Mouse (Mus musculus): ENCODE results near the gene Ap3d1. TPM values are rescaled to one million over a fixed set of nuclear protein-coding genes. Genes with fewer than 3 reads are reported as not detected.

Ap3d1 gene
- polyA plus RNA-seq, 1 experiment from 2014 or later, result 116 TPM

GRCm38 (mm10) chr10:80658194-80658840 is 83.7 kb downstream of the Ap3d1 start:
- Histone ChIP-seq H3K27ac (replicated peaks; ENCODE audit: low read depth, low read length) (no peak overlapping the region), H3K4me1 (ENCODE audit: control insufficient read depth, insufficient read depth, low read length) (peaks cover 20% of the 10 kb centered on the region), H3K4me2 (ENCODE audit: low read length) (no peak overlapping the region), H3K27me3 (ENCODE audit: control insufficient read depth, insufficient read depth, low read length) (no peaks in the 10 kb centered on the region), H3K36me3 (ENCODE audit: control insufficient read depth, insufficient read depth, low read length) (no peaks in the 10 kb centered on the region), H3K9ac (replicated peaks; ENCODE audit: low read length) (no peak overlapping the region), H3K9me3 (ENCODE audit: control insufficient read depth, low read length) (no peaks in the 10 kb centered on the region), H3K4me3 (replicated peaks; ENCODE audit: low read depth, low read length) (no peak overlapping the region)
- no peak for ATAC-seq (ENCODE audit: low FRiP score, low TSS enrichment)
- no peak for DNase-seq
- 91% methylated on average over 14 of the region's 14 CpGs for WGBS

Other genes with a start within 250 kb of the Ap3d1 start
- 2.2 and 2.4 TPM in 2 replicates for gene Onecut3, start 247.4 kb downstream of the Ap3d1 start, polyA plus RNA-seq (2014; fragmentation: Nextera tagmentation; extraction: Ambion mirVana)
- gene Atp8b3, start 203.1 kb downstream of the Ap3d1 start, polyA plus RNA-seq (2014; fragmentation: Nextera tagmentation; extraction: Ambion mirVana), result 0.76 and 0.78 TPM in 2 replicates
- 31.7 and 34.2 TPM in 2 replicates for gene Rexo1, start 180.7 kb downstream of the Ap3d1 start, polyA plus RNA-seq (2014; fragmentation: Nextera tagmentation; extraction: Ambion mirVana)
- gene Klf16, start 164.9 kb downstream of the Ap3d1 start, polyA plus RNA-seq (2014; fragmentation: Nextera tagmentation; extraction: Ambion mirVana), result 4.9 and 5.0 TPM in 2 replicates
- 128 and 151 TPM in 2 replicates for gene Abhd17a, start 151.9 kb downstream of the Ap3d1 start, polyA plus RNA-seq (2014; fragmentation: Nextera tagmentation; extraction: Ambion mirVana)
- gene Scamp4, start 139.4 kb downstream of the Ap3d1 start, polyA plus RNA-seq (2014; fragmentation: Nextera tagmentation; extraction: Ambion mirVana), result 62.1 and 67.6 TPM in 2 replicates
- gene Adat3, start 139.4 kb downstream of the Ap3d1 start, polyA plus RNA-seq (2014; fragmentation: Nextera tagmentation; extraction: Ambion mirVana), result 4.9 and 5.0 TPM in 2 replicates
- 2.5 and 2.6 TPM in 2 replicates for gene Gm49322, start 136.2 kb downstream of the Ap3d1 start, polyA plus RNA-seq (2014; fragmentation: Nextera tagmentation; extraction: Ambion mirVana)
- 74.1 and 98.5 TPM in 2 replicates for gene Csnk1g2, start 119.4 kb downstream of the Ap3d1 start, polyA plus RNA-seq (2014; fragmentation: Nextera tagmentation; extraction: Ambion mirVana)
- 80.1 and 88.8 TPM in 2 replicates for gene Btbd2, start 85.2 kb downstream of the Ap3d1 start, polyA plus RNA-seq (2014; fragmentation: Nextera tagmentation; extraction: Ambion mirVana)
- 46.7 and 54.2 TPM in 2 replicates for gene Mknk2, start 64.2 kb downstream of the Ap3d1 start, polyA plus RNA-seq (2014; fragmentation: Nextera tagmentation; extraction: Ambion mirVana)
- gene Mob3a, start 40.3 kb downstream of the Ap3d1 start, polyA plus RNA-seq (2014; fragmentation: Nextera tagmentation; extraction: Ambion mirVana), result 45.2 and 47.3 TPM in 2 replicates
- gene Izumo4, start 40.1 kb downstream of the Ap3d1 start, polyA plus RNA-seq (2014; fragmentation: Nextera tagmentation; extraction: Ambion mirVana), result 22.4 and 25.1 TPM in 2 replicates
- 23.4 and 27.9 TPM in 2 replicates for gene Dot1l, start 12.9 kb upstream of the Ap3d1 start, polyA plus RNA-seq (2014; fragmentation: Nextera tagmentation; extraction: Ambion mirVana)
- 57.2 and 75.1 TPM in 2 replicates for gene Sf3a2, start 55.9 kb upstream of the Ap3d1 start, polyA plus RNA-seq (2014; fragmentation: Nextera tagmentation; extraction: Ambion mirVana)
- gene Plekhj1, start 56.4 kb upstream of the Ap3d1 start, polyA plus RNA-seq (2014; fragmentation: Nextera tagmentation; extraction: Ambion mirVana), result 107 and 116 TPM in 2 replicates
- gene Amh, start 63.0 kb upstream of the Ap3d1 start, polyA plus RNA-seq (2014; fragmentation: Nextera tagmentation; extraction: Ambion mirVana), result 0.12 TPM in 1 of 2 replicates, not detected in the other
- gene Jsrp1, start 71.2 kb upstream of the Ap3d1 start, polyA plus RNA-seq (2014; fragmentation: Nextera tagmentation; extraction: Ambion mirVana), result 0.23 and 0.30 TPM in 2 replicates
- gene Oaz1, start 84.4 kb upstream of the Ap3d1 start, polyA plus RNA-seq (2014; fragmentation: Nextera tagmentation; extraction: Ambion mirVana), result 1,218 and 1,334 TPM in 2 replicates
- 6.2 and 7.3 TPM in 2 replicates for gene Lingo3, start 101.8 kb upstream of the Ap3d1 start, polyA plus RNA-seq (2014; fragmentation: Nextera tagmentation; extraction: Ambion mirVana)
- 256 and 328 TPM in 2 replicates for gene Lsm7, start 112.9 kb upstream of the Ap3d1 start, polyA plus RNA-seq (2014; fragmentation: Nextera tagmentation; extraction: Ambion mirVana)
- gene Sppl2b, start 113.0 kb upstream of the Ap3d1 start, polyA plus RNA-seq (2014; fragmentation: Nextera tagmentation; extraction: Ambion mirVana), result 60.5 and 62.7 TPM in 2 replicates
- gene Tmprss9, start 129.6 kb upstream of the Ap3d1 start, polyA plus RNA-seq (2014; fragmentation: Nextera tagmentation; extraction: Ambion mirVana), result 0.26 TPM in 1 of 2 replicates, not detected in the other
- gene Timm13, start 158.7 kb upstream of the Ap3d1 start, polyA plus RNA-seq (2014; fragmentation: Nextera tagmentation; extraction: Ambion mirVana), result 331 and 393 TPM in 2 replicates
- gene Lmnb2, start 176.0 kb upstream of the Ap3d1 start, polyA plus RNA-seq (2014; fragmentation: Nextera tagmentation; extraction: Ambion mirVana), result 13.9 and 20.0 TPM in 2 replicates
- gene Gadd45b, start 187.8 kb upstream of the Ap3d1 start, polyA plus RNA-seq (2014; fragmentation: Nextera tagmentation; extraction: Ambion mirVana), result 4.3 and 8.0 TPM in 2 replicates